Mouse (Mus musculus) 416B (cell line): ENCODE measurements at regions not wholly inside any gene's neighbourhood (a gene's known extent, or its start where the extent isn't known, plus 50 kb on each side); places are given as distances from the start of the nearest gene placed in this dataset.

Source experiments
- DNase-seq: peaks from one replicate; pipeline ENCODE4 v3.0.0; 2011; ENCODE audit warnings: low read depth

- DNase-seq = no peak
Observed at GRCm38 (mm10) chr16:75104894-75105293, 481.0 kb downstream of the Lipi start.

- no peak for DNase-seq
Observed at GRCm38 (mm10) chr16:75093163-75093562, 492.7 kb downstream of the Lipi start.

DNA sequence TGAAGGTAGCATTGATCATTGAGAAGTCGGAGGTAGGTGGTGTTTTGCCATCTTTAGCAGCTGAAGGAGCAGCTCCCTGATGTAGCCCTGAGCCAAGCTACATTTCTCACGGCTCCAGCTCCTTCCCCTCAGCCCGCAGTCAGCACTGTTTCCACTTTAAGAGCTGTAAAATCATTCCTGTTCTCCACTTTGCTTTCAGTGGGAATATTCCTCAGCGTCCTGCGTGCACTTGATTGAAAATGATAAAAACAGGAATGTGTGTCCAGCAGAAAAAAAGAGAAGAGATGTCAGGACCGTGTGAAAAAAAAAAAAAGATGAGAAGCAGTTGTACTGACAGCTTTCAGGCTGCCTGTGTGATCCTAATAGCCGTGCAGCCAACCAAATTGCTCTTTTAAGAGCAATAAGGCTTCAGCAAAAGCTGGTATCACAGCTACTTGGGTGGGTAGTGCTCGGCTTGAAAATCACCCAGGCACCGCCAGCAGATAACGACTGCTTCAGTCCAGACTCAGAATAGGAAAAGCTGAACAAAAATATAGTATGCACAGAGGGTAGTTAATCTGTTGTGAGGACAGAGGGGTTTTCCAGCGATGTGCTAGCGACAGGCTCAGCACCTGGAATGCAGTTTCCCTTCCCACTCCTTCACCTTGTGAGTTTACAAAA is 493.3 kb downstream of the Lipi start:
- no peak for DNase-seq

DNA sequence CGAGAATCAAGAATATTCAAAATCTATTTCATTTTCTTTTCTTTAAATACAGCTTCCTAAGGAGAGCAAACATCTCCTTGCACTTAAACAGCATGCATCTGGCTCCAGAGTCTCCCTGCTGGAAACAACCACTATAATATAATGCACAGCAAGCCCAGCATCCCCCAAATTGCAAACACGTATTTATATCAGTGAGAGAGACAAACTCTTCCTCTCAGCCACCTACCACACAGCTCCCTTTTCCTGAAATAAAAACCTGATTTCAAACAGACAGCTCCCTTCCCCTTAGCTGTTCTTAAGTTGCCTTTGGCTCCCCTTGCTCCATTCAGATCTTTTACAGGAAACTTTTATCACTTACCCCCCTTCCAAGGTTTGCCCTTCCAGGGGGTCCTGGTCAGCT is 493.9 kb downstream of the Lipi start:
- no peak for DNase-seq

- no peak for DNase-seq
Observed at GRCm38 (mm10) chr16:75089383-75090035, 496.4 kb downstream of the Lipi start.

DNA sequence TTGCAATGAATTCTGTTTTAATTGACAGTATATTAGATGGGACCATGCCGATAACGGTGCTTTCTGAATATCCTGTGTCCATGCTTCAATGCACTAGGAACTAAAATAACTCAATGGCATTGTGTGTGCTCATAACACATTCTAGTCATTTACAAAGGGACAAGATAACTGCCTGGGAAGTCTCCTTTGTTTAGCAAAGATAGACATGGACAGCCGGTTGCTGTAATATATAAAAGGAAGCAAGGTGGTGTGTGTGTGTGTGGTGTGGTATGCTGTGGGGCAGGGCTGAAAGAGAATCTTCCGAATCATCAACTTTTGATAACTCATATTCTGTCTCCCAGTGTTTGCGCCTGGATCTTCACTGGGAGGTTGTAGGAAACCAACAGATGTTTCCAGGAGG is 497.2 kb downstream of the Lipi start:
- DNase-seq = no peak

DNA sequence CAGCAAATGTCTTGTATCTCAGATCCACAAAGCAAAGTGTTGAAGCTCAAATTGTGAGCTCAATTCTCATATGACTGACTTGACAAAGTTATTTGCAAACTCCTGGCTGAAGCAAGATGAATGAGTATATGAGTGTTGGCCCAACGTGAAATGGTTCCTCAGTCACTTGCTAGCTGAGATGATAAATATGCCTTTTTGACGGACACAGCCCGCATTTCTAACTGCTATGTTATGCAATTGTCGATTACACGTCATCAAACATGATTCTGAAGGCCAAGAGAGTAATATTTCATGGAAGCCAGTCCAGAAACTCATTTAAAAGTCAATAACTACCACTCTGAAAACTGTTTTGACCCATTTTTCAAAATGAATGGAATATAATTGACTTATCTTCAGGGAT is 520.6 kb downstream of the Lipi start:
- DNase-seq = no peak

- peak; percentile 11 for DNase-seq
Observed at GRCm38 (mm10) chr16:75052953-75053352, 532.9 kb downstream of the Lipi start.

DNA sequence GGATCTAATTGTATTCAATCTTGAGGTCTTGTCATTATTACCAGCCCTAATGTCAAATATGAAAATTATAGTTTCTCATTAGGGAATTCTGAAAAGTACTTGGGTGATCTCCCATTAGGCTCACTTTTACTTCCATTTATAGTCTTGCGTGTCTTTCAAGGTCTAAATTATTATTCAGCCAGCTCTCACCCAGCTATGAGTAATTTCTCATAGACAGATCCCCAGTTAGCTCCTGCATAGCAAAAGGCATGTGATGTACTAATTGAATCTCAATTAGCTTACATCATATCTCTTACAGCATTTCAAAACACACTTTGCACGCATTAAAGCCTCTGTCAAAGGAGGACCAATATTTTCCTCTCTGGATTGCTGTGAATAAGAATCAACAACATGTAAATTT is 539.9 kb downstream of the Lipi start:
- no peak for DNase-seq
